Comparison of ENCODE assay signal across 8 mouse cellular contexts in the genomic region with DNA sequence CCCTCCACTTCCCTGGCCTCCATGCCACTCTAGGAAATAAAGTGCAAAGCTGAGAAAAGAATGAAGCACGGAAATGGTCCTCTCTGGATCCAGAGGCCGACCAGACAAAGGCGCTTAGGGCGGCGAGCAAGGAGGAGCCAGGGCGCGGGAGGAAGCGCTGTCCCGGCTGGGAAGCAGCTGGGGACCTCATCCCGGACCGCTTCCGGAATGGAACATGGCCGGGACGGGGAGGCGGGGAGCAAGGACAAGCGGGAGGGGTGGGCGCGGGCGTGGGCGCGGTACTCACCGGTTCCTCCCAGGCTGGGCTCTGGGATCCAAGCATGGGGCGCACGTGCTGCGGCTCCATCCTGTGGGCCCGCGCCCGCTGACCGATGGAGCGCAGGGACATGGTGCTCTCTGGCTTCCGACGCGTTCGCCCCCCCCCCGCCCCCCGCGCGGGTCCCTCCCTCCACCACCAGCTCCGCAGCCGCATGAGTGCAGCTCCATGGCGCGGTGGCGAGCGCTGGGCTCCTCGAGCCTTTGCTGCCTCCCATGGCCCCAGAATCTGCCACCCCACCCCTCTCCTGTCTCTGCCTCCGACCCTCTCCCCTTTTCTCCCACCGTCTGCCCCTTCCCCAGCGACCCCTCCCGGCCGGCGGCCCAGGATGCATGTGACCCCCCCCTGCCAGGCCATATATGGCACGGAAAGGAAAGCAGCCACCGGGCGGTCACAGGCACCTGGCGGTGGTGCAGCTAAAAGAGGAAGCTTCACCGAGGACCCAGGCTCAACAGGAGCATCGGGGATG. TPM values are rescaled to one million over a fixed set of nuclear protein-coding genes. Genes with fewer than 3 reads are reported as not detected.
DNase-seq lines count a peak whose midpoint lies in the region; ATAC-seq and TF ChIP-seq lines count a peak whose summit lies in the region.
"Not testable (repeated sequence)": the region's sequence is repeated elsewhere in the genome, so short reads cannot be mapped to it uniquely, and the experiment has no call there.
"Had no signal": no experiment of that assay in that cellular context is flagged by ENCODE, and none has a peak within 500 bp of the region (broad histone marks: within the 10 kb centered on the region; RNA-seq: fewer than 3 reads in every experiment).

A gene (minus strand): TSS at position 320 of the 785 bp plus-strand sequence.

- peak within 1 kb of the TSS; percentile 68 for H3K9ac ChIP-seq in forebrain, embryonic 14.5 days (ENCODE audit: low read length)
- not testable (repeated sequence) for H3K9ac ChIP-seq in heart, postnatal 0 days (replicated peaks; ENCODE audit: low read depth, low read length); kidney, postnatal 0 days (ENCODE audit: low read depth, low read length)
- H3K9ac ChIP-seq in limb, embryonic 13.5 days, result peak within 1 kb of the TSS; percentile 58
- H3K9ac ChIP-seq in midbrain, embryonic 15.5 days, result peak within 1 kb of the TSS; percentile 61

- H3K4me3 ChIP-seq in forebrain, embryonic 14.5 days (ENCODE audit: low read depth, low read length), result peak within 1 kb of the TSS; percentile 45
- peak within 1 kb of the TSS; percentile 46 for H3K4me3 ChIP-seq in heart, postnatal 0 days (ENCODE audit: low read depth, low read length)
- peak within 1 kb of the TSS; percentile 32 for H3K4me3 ChIP-seq in kidney, postnatal 0 days (replicated peaks; ENCODE audit: low read depth, low read length)
- peak within 1 kb of the TSS; percentile 49 for H3K4me3 ChIP-seq in limb, embryonic 13.5 days
- H3K4me3 ChIP-seq in midbrain, embryonic 15.5 days, result peak within 1 kb of the TSS; percentile 59

- H3K27ac ChIP-seq in forebrain, embryonic 14.5 days (ENCODE audit: low read depth, low read length); kidney, postnatal 0 days; limb, embryonic 13.5 days: not testable (repeated sequence)
- peak within 1 kb of the TSS; percentile 30; the same call in 1 of the 2 replicates for H3K27ac ChIP-seq in heart, postnatal 0 days (ENCODE audit: low read depth)
- peak within 1 kb of the TSS; percentile 67 for H3K27ac ChIP-seq in midbrain, embryonic 15.5 days

- H3K4me2 ChIP-seq in forebrain, embryonic 14.5 days (ENCODE audit: low read length), result peak within 1 kb of the TSS; percentile 57
- peak within 1 kb of the TSS; percentile 65 for H3K4me2 ChIP-seq in heart, postnatal 0 days (ENCODE audit: low read depth, low read length)
- H3K4me2 ChIP-seq in kidney, postnatal 0 days (ENCODE audit: low read length), result peak within 1 kb of the TSS; percentile 58
- peak within 1 kb of the TSS; percentile 72 for H3K4me2 ChIP-seq in limb, embryonic 13.5 days (replicated peaks)
- peak within 1 kb of the TSS; percentile 61 for H3K4me2 ChIP-seq in midbrain, embryonic 15.5 days

- H3K27me3 ChIP-seq in forebrain, embryonic 14.5 days (replicated peaks; ENCODE audit: control insufficient read depth, insufficient read depth, low read length); heart, postnatal 0 days (ENCODE audit: control insufficient read depth, insufficient read depth, low read length); kidney, postnatal 0 days (ENCODE audit: insufficient read depth, low read length); limb, embryonic 13.5 days; midbrain, embryonic 15.5 days (replicated peaks): not testable (repeated sequence)

- DNase-seq in cerebellum, adult 11-12 months, result peak; percentile 3
- DNase-seq in forebrain, embryonic 14.5 days (ENCODE audit: low spot score), result peak; percentile 41
- peak; percentile 12 for DNase-seq in heart, postnatal 0 days (ENCODE audit: low spot score)
- DNase-seq in kidney, postnatal 0 days (ENCODE audit: low spot score), result peak; percentile 51
- DNase-seq in spleen, postnatal 10 days (ENCODE audit: low spot score in 2 of 2), result peak; percentile 3 to 14

- not testable (repeated sequence) for ATAC-seq in forebrain, embryonic 14.5 days; heart, postnatal 0 days (ENCODE audit: insufficient read depth, low read depth); kidney, postnatal 0 days (replicated peaks; ENCODE audit: low FRiP score, low read depth); limb, embryonic 13.5 days (ENCODE audit: low FRiP score, low read depth); midbrain, embryonic 15.5 days (replicated peaks)

- H3K9me3 ChIP-seq in forebrain, embryonic 14.5 days (replicated peaks; ENCODE audit: control insufficient read depth, low read length); heart, postnatal 0 days (replicated peaks; ENCODE audit: control insufficient read depth, low read length); kidney, postnatal 0 days (replicated peaks; ENCODE audit: low read length); limb, embryonic 13.5 days; midbrain, embryonic 15.5 days: not testable (repeated sequence)

- H3K36me3 ChIP-seq in forebrain, embryonic 14.5 days (ENCODE audit: control insufficient read depth, insufficient read depth, low read length); heart, postnatal 0 days (replicated peaks; ENCODE audit: control insufficient read depth, insufficient read depth, low read length); kidney, postnatal 0 days (ENCODE audit: insufficient read depth, low read length); limb, embryonic 13.5 days; midbrain, embryonic 15.5 days (replicated peaks): not testable (repeated sequence)

- not testable (repeated sequence) for TF ChIP-seq CTCF in heart, postnatal 0 days (IDR thresholded peaks at IDR 0.05; ENCODE audit: low read depth); kidney, postnatal 0 days (IDR thresholded peaks at IDR 0.05; ENCODE audit: low read depth)

- H3K4me1 ChIP-seq in forebrain, embryonic 14.5 days (ENCODE audit: control insufficient read depth, insufficient read depth, low read length); heart, postnatal 0 days (ENCODE audit: control insufficient read depth, insufficient read depth); kidney, postnatal 0 days (replicated peaks; ENCODE audit: insufficient read depth, low read length); limb, embryonic 13.5 days; midbrain, embryonic 15.5 days: not testable (repeated sequence)

- WGBS in forebrain, embryonic 14.5 days, result 2% methylated on average over 32 of the region's 57 CpGs
- WGBS in heart, postnatal 0 days, result under 1% methylated on average over 38 of the region's 57 CpGs
- 4% methylated on average over 50 of the region's 57 CpGs for WGBS in kidney, postnatal 0 days
- 2% methylated on average over 56 of the region's 57 CpGs for WGBS in limb, embryonic 13.5 days
- under 1% methylated on average over 46 of the region's 57 CpGs for WGBS in midbrain, embryonic 15.5 days

- not testable (repeated sequence) for TF ChIP-seq EP300 in heart, postnatal 0 days (IDR thresholded peaks at IDR 0.05; ENCODE audit: low read depth)

RNA-seq across cellular contexts. Expression of the gene that starts here (rescaled TPM):
- polyA plus RNA-seq in forebrain, embryonic 14.5 days (2014; fragmentation: Nextera tagmentation; extraction: Ambion mirVana), result 4.6 and 6.8 TPM in 2 replicates
- total RNA-seq in heart, postnatal 0 days (2014; rRNA removed; ENCODE audit: low replicate concordance), result 2.4 TPM in 1 of 2 replicates, not detected in the other
- polyA plus RNA-seq in heart, postnatal 0 days (2015; fragmentation: Nextera tagmentation; extraction: Ambion mirVana), result 1.0 and 1.1 TPM in 2 replicates
- 0.67 and 0.79 TPM in 2 replicates for polyA plus RNA-seq in kidney, postnatal 0 days (2015; fragmentation: Nextera tagmentation; extraction: Ambion mirVana)
- polyA plus RNA-seq in limb, embryonic 13.5 days (2015; fragmentation: Nextera tagmentation; extraction: Ambion mirVana), result 1.4 and 1.7 TPM in 2 replicates
- polyA plus RNA-seq in midbrain, embryonic 15.5 days (2015; fragmentation: Nextera tagmentation; extraction: Ambion mirVana), result 8.5 and 8.9 TPM in 2 replicates
- total RNA-seq: neutrophil, adult 5-6 weeks had no signal

Comparison
In these comparisons a context has a peak if more than half of its experiments do, and no peak if none do; other contexts are left out.
1. Peak in DNase-seq, H3K4me3 ChIP-seq and H3K4me2 ChIP-seq in kidney, postnatal 0 days; RNA of the gene not detected or under 1 TPM.